Mouse (Mus musculus): Measurements from ENCODE around the gene Rpap3. TPM values are rescaled to one million over a fixed set of nuclear protein-coding genes. Genes with fewer than 3 reads are reported as not detected.

Rpap3 gene
- polyA plus RNA-seq, 1 experiment: not detected

DNA sequence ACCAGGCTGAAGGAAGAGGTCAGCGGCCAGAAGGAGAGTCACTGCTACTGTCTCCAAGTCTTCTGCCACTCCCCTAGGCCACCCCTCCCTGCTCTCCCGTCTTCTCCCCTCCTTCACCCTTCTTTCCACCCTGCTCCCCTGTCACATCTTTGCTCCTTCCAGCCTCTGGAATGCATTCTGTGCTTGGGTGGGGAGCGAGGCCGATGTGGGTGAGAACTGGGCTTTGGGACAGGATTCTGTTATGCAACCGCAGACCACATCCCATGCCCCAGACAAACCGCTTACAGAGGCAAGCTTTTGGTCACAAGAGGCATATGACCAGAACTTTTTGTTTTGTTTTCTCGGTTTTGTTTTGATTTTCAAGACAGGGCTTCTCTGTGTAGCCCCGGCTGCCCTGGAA is 21.4 kb upstream of the Rpap3 start:
- TF ChIP-seq POLR2A (IDR thresholded peaks at IDR 0.05; ENCODE audit: insufficient read depth, low read depth, low read length) (no peak), CTCF (IDR thresholded peaks at IDR 0.05; ENCODE audit: insufficient read depth, low read depth, low read length) (no peak)
- peaks cover 16% of the 10 kb centered on the region for H3K4me1 ChIP-seq (ENCODE audit: control insufficient read depth, insufficient read depth, low read length)
- no peak overlapping the region for H3K4me3 ChIP-seq (ENCODE audit: insufficient read depth, low read depth, low read length)
- WGBS: 79% methylated on average over 8 of the region's 8 CpGs
- no peak overlapping the region for H3K27ac ChIP-seq (ENCODE audit: insufficient read depth, low read depth, low read length)

DNA sequence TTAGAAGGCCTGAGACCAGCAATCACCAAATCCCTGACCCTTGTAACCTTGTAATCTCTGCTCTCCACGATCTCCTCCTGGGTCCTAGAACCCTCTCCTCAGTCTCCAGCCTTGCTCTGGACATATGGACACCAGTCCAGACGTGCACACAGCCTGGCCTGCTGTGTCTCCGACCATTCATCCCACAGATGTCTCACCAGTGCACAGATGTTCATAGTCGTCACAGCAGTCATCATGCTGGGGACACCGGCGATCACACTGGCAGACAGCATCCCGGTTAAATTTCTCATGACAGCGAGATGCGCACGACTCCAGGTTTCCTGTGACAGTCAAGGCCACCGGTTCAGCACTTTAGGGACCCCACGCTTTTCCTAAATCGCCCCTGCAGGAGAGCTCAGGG is 20.7 kb upstream of the Rpap3 start:
- WGBS: 87% methylated on average over 13 of the region's 13 CpGs
- Histone ChIP-seq H3K4me1 (ENCODE audit: control insufficient read depth, insufficient read depth, low read length) (peaks cover 20% of the 10 kb centered on the region), H3K27ac (ENCODE audit: insufficient read depth, low read depth, low read length) (no peak overlapping the region), H3K4me3 (ENCODE audit: insufficient read depth, low read depth, low read length) (no peak overlapping the region)
- no peak for TF ChIP-seq POLR2A (IDR thresholded peaks at IDR 0.05; ENCODE audit: insufficient read depth, low read depth, low read length)
- no peak for TF ChIP-seq CTCF (IDR thresholded peaks at IDR 0.05; ENCODE audit: insufficient read depth, low read depth, low read length)

DNA sequence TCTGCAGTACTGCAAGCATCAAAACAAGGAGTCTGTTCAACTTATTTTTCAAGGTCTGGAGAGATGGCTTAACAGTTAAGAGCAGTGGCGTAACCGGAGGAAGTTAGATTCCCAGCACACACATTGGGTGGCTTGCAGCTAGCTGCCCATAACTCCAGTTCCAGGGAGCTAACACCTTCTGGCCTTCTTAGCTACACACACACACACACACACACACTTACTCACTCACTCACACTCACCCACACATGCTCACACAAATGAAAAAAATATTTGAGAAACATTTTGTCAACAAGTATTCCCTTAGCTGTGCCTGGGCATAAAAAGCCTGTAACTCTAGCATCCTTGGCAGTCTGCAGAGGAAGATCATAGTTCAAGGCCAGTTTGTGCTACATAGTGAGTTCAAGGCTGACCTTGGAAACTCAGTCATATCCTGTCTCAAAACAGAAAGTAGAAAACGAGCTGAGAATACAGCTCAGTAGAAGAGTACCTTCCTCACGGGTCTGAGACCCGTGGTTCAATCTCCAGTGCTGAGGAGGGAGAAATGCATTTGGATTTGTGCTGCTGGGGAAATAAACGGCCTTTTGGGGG is 19.7 kb upstream of the Rpap3 start:
- Histone ChIP-seq H3K27ac (ENCODE audit: insufficient read depth, low read depth, low read length) (no peak overlapping the region), H3K4me1 (ENCODE audit: control insufficient read depth, insufficient read depth, low read length) (peaks cover 22% of the 10 kb centered on the region), H3K4me3 (ENCODE audit: insufficient read depth, low read depth, low read length) (no peak overlapping the region)
- no peak for TF ChIP-seq CTCF (IDR thresholded peaks at IDR 0.05; ENCODE audit: insufficient read depth, low read depth, low read length)
- TF ChIP-seq POLR2A (IDR thresholded peaks at IDR 0.05; ENCODE audit: insufficient read depth, low read depth, low read length): no peak
- WGBS: 83% methylated on average over 6 of the region's 6 CpGs

DNA sequence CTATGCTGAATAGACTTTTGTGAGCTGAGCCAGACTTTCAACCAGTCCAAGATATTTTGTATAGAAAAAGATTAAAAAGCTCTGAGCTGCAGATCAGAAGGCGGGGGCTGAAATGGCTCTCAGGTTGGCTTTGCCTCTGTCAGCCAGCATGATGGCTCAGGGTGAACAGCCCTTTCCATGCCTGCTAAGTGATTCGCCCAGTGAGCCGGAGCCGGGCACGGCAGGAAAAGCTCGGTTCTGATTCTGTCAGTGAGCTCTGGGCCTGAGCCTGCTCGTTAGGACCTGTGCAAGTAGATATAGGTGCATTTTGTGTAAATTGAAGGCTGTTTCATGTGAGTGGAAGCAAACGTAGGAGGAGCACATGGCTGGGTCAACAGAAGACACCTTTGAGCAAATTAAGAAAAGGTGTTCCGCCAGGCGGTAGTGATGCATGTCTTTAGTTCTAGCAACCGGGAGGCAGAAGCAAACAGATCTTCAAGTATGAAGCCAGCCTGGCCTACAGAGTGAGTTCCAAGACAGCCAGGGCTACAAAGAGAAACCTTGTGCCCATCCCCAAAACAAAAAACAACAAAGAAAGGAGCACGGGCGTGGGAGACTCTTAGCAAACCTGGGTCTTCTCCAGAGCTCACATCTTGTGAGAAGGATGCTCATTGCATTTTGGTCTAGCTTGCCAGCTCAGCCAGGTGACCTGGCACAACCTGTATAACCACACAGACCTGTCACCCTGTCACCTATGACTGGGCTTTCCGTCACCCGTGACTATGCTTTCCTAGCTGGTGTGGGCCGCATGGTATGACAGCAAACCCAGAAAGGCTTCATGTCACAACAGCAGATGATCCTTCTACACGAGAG is 18.9 kb upstream of the Rpap3 start:
- Histone ChIP-seq H3K4me1 (ENCODE audit: control insufficient read depth, insufficient read depth, low read length) (peaks cover 15% of the 10 kb centered on the region), H3K4me3 (ENCODE audit: insufficient read depth, low read depth, low read length) (no peak overlapping the region), H3K27ac (ENCODE audit: insufficient read depth, low read depth, low read length) (0 out of 2 replicates have a peak overlapping the region, but pooled peaks have one; percentile 1)
- 80% methylated on average over 17 of the region's 17 CpGs for WGBS
- TF ChIP-seq POLR2A (IDR thresholded peaks at IDR 0.05; ENCODE audit: insufficient read depth, low read depth, low read length) (no peak), CTCF (IDR thresholded peaks at IDR 0.05; ENCODE audit: insufficient read depth, low read depth, low read length) (no peak)

DNA sequence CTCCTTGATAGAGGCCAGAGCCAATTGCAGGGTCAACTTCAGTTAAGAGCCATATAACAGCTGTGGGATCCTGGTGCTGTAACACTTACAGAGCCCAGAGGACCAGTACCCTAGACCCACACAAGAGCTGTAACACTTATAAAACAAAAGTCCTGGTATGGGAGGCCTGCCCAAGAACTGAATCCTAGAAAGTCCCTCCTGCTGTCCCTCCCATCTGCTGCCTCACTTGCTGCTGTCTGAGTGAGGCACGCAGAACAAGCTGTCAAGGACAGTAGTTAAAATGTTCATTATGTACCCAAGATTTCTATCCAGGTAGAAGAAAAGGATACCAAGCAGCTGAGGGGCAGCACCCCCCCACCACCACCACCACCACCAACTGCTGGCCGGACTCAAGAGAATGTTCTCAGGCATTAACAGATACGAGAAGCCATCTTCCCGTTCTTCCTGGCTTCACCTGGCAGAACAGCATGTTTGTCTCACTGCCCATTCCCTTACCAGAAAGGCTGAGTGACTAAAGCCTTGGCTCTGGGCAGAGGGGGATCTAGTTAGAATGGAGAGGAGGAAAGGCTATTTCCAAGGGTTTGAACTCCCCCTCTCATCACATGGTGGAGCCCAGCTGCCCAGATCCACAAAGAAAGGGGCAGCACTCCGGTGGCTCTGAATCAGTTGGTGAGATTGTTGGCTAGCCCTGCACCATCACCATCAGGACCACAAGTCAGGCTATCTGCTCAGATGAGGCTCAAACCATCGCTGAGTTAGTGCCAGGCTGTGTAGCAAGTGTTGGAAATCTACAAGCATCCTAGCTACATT is 18.1 kb upstream of the Rpap3 start:
- TF ChIP-seq CTCF (IDR thresholded peaks at IDR 0.05; ENCODE audit: insufficient read depth, low read depth, low read length) (no peak), POLR2A (IDR thresholded peaks at IDR 0.05; ENCODE audit: insufficient read depth, low read depth, low read length) (no peak)
- WGBS: 70% methylated on average over 6 of the region's 6 CpGs
- H3K27ac ChIP-seq (ENCODE audit: insufficient read depth, low read depth, low read length): 0 out of 2 replicates have a peak overlapping the region, but pooled peaks have one; percentile 1

DNA sequence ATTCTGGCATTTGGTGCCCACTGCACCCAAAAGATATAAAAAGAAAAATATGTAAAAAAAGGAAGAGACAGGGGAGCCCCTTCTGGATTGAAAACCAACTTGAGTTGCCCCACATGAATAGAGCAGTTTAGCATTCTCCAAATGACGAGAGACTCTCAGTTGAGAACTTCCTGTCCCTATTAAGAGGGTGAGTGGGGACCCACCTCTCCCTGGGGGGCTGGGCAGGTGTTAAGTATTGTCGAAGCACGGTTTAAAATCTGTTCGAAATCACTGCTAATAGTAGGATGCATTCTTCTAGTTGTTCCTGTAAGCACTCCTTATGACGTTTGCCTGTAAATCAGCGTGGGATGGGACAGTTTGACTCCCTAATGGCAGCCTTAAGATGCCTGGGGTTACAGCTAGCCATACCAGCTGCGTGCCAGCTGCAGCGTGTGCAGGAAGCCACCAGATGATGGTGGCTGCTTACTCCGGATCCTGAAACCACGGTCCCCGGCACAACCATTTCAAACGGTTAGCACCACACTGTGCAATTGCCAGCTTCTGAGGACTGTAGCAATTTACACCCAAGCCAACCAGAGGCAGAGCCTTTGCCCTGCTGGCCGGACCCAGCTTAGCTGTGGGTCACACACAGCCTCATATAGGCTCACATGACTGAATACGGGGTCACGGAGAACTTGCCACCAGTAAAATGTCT is 15.5 kb upstream of the Rpap3 start:
- H3K4me1 ChIP-seq (ENCODE audit: control insufficient read depth, insufficient read depth, low read length): peaks cover 10% of the 10 kb centered on the region
- 55% methylated on average over 15 of the region's 15 CpGs for WGBS

More for the DNA sequence above, 18.1 kb upstream of the Rpap3 start:
- Histone ChIP-seq H3K4me1 (ENCODE audit: control insufficient read depth, insufficient read depth, low read length) (peaks cover 10% of the 10 kb centered on the region; the same call in 1 of the 2 replicates), H3K4me3 (ENCODE audit: insufficient read depth, low read depth, low read length) (no peak overlapping the region)

DNA sequence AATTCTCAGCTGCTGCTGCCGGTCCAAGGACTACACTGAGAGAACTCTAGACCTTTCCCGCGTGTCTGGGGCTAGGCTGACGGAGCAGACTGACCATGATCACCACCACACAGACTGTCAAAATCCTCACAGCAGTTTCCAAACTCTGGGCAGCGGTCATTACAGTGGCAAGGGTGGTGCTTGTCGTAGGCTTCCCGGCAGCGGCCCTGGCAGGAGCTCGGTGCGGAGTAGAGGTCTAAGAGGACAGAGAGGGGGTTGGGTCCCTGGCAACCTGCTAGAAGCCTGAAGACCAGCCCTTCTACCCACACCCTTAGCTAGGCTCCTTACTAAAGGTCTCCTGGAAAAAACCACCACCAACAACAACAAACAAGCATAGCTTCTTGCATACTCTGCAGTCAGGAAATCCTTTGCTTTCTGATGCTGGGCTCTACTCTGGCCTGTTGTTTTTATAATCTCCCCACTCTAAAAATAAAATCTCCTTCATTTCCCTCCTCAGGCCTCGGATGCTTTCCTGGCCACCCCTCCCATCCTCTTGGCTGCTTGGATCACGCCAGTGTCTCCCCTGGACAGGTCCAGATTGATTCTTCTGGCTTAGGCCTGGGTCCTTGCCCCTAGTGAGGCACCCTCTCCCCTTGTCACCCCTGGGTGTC is 14.5 kb upstream of the Rpap3 start:
- WGBS: 76% methylated on average over 12 of the region's 12 CpGs
- H3K4me1 ChIP-seq (ENCODE audit: control insufficient read depth, insufficient read depth, low read length): peaks cover 10% of the 10 kb centered on the region
- peak overlapping the region; percentile 40; the same call in 1 of the 2 replicates for H3K27ac ChIP-seq (ENCODE audit: insufficient read depth, low read depth, low read length)
- no peak overlapping the region for H3K4me3 ChIP-seq (ENCODE audit: insufficient read depth, low read depth, low read length)
- TF ChIP-seq CTCF (IDR thresholded peaks at IDR 0.05; ENCODE audit: insufficient read depth, low read depth, low read length) (no peak), POLR2A (IDR thresholded peaks at IDR 0.05; ENCODE audit: insufficient read depth, low read depth, low read length) (no peak)

More for the DNA sequence above, 15.5 kb upstream of the Rpap3 start:
- TF ChIP-seq POLR2A (IDR thresholded peaks at IDR 0.05; ENCODE audit: insufficient read depth, low read depth, low read length) (no peak), CTCF (IDR thresholded peaks at IDR 0.05; ENCODE audit: insufficient read depth, low read depth, low read length) (no peak)
- no peak overlapping the region for H3K4me3 ChIP-seq (ENCODE audit: insufficient read depth, low read depth, low read length)
- peak overlapping the region; percentile 7; the same call in 1 of the 2 replicates for H3K27ac ChIP-seq (ENCODE audit: insufficient read depth, low read depth, low read length)

DNA sequence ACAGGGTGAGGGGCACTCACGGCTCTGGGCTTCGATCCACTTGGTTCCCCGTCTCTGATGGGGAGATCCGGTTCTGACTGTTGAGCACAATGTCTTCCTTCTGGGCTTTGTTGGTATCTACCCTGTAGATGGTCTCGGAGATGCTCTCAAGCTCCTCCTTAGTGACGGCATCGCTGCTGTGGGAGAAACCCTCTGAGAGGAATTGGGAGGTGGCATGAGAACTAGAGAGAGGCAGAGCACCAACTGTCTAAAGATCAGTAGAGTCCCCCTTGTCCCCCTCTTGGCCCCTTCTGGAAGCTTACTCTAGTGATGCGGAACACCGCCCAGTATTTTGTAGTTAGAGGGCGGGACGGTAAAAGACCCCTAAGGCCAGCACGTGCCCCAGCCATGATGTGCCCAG is 13.9 kb upstream of the Rpap3 start:
- TF ChIP-seq POLR2A (IDR thresholded peaks at IDR 0.05; ENCODE audit: insufficient read depth, low read depth, low read length): no peak
- TF ChIP-seq CTCF (IDR thresholded peaks at IDR 0.05; ENCODE audit: insufficient read depth, low read depth, low read length): no peak
- Histone ChIP-seq H3K27ac (ENCODE audit: insufficient read depth, low read depth, low read length) (no peak overlapping the region), H3K4me1 (ENCODE audit: control insufficient read depth, insufficient read depth, low read length) (peaks cover 10% of the 10 kb centered on the region), H3K4me3 (ENCODE audit: insufficient read depth, low read depth, low read length) (no peak overlapping the region; the same call in 1 of the 2 replicates)
- 91% methylated on average over 12 of the region's 12 CpGs for WGBS

All from olfactory bulb, adult 2 months (tissue).